Mouse (Mus musculus): Measurements from ENCODE around the gene Timm29. TPM values are rescaled to one million over a fixed set of nuclear protein-coding genes. Genes with fewer than 3 reads are reported as not detected.
A peak's percentile ranks its signal among the peaks of the same experiment; 100 is the strongest.

The Timm29 gene
- polyA plus RNA-seq, 1 experiment from 2014 or later, result 68.4 TPM

DNA sequence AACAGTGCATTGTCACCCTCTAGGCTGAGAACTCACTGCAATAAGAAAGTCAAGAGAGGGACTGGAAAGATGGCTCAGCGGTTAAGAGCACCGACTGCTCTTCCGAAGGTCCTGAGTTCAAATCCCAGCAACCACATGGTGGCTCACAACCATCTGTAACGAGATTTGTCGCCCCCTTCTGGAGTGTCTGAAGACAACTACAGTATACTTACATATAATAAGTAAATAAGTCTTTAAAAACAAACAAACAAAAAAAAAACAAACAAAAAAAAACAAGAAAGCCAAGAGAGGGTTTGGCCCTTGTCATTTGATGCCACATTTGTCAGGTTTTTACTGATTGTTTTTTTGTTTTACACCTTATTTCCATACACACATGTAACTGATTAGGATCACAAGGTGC lies 11.6 kb downstream of the Timm29 start:
- H3K9me3 ChIP-seq (replicated peaks; ENCODE audit: control insufficient read depth, low read length), result no peaks in the 10 kb centered on the region
- H3K27ac ChIP-seq (ENCODE audit: low read depth, low read length), result no peak overlapping the region
- no peak overlapping the region for H3K4me2 ChIP-seq (ENCODE audit: low read length)
- WGBS, result 79% methylated on average over 5 of the region's 5 CpGs
- H3K27me3 ChIP-seq (replicated peaks; ENCODE audit: control insufficient read depth, insufficient read depth, low read length), result no peaks in the 10 kb centered on the region
- H3K36me3 ChIP-seq (ENCODE audit: control insufficient read depth, insufficient read depth, low read length), result no peaks in the 10 kb centered on the region
- no peak overlapping the region for H3K4me3 ChIP-seq (ENCODE audit: low read depth, low read length)
- no peaks in the 10 kb centered on the region for H3K4me1 ChIP-seq (ENCODE audit: control insufficient read depth, insufficient read depth, low read length)
- DNase-seq (ENCODE audit: low spot score) (no peak), ATAC-seq (no peak)
- no peak overlapping the region for H3K9ac ChIP-seq (ENCODE audit: low read length)

DNA sequence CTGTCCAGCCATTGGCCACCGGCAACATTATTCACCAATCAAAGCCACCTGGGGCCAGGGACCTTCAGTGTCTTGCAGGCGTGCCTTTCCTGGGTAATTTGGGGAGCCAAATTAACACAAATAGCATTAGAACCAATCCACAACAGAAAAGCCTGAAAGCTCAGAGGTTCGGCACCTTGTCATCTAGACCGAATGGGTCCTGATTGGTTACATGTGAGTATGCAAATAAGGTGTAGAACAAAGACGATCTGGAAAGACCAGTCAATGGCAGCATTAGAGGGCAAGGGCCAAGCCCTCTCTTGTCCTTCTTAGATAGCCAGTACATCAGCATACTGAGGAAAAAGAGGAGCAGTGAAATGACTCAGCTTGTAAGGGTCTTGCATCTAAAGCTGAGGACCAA lies 13.3 kb downstream of the Timm29 start:
- Histone ChIP-seq H3K4me3 (ENCODE audit: low read depth, low read length) (no peak overlapping the region), H3K27me3 (replicated peaks; ENCODE audit: control insufficient read depth, insufficient read depth, low read length) (no peaks in the 10 kb centered on the region), H3K9me3 (replicated peaks; ENCODE audit: control insufficient read depth, low read length) (no peaks in the 10 kb centered on the region), H3K27ac (ENCODE audit: low read depth, low read length) (no peak overlapping the region), H3K36me3 (ENCODE audit: control insufficient read depth, insufficient read depth, low read length) (no peaks in the 10 kb centered on the region), H3K4me2 (ENCODE audit: low read length) (no peak overlapping the region), H3K4me1 (ENCODE audit: control insufficient read depth, insufficient read depth, low read length) (no peaks in the 10 kb centered on the region), H3K9ac (ENCODE audit: low read length) (no peak overlapping the region)
- ATAC-seq (no peak), DNase-seq (ENCODE audit: low spot score) (no peak)
- 68% methylated on average over 5 of the region's 5 CpGs for WGBS

DNA sequence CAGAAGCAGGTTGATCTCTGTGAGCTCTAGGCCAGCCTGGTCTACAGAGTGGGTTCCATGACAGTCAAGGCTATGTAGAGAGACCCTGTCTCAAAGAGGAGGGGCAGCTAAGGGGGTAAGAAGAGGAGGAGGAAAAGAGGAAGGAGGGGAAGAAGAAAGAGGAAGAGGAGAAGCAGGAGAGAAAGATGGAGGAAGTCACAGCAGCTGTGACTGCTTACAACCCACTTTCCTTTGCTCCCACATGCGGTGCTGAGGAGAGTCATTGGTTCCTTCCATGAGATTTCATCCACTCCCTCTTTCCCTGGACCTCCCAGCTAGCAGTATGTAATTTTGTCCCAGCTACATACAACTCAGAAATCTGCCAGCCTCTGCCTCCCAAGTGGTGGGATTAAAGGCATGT lies 14.1 kb downstream of the Timm29 start:
- Histone ChIP-seq H3K4me3 (ENCODE audit: low read depth, low read length) (no peak overlapping the region), H3K9ac (ENCODE audit: low read length) (no peak overlapping the region), H3K27me3 (replicated peaks; ENCODE audit: control insufficient read depth, insufficient read depth, low read length) (no peaks in the 10 kb centered on the region), H3K36me3 (ENCODE audit: control insufficient read depth, insufficient read depth, low read length) (no peaks in the 10 kb centered on the region), H3K4me1 (ENCODE audit: control insufficient read depth, insufficient read depth, low read length) (no peaks in the 10 kb centered on the region), H3K27ac (ENCODE audit: low read depth, low read length) (no peak overlapping the region), H3K9me3 (replicated peaks; ENCODE audit: control insufficient read depth, low read length) (no peaks in the 10 kb centered on the region), H3K4me2 (ENCODE audit: low read length) (no peak overlapping the region)
- no peak for DNase-seq (ENCODE audit: low spot score)
- ATAC-seq, result no peak
- 88% methylated on average over 1 of the region's 1 CpGs for WGBS

DNA sequence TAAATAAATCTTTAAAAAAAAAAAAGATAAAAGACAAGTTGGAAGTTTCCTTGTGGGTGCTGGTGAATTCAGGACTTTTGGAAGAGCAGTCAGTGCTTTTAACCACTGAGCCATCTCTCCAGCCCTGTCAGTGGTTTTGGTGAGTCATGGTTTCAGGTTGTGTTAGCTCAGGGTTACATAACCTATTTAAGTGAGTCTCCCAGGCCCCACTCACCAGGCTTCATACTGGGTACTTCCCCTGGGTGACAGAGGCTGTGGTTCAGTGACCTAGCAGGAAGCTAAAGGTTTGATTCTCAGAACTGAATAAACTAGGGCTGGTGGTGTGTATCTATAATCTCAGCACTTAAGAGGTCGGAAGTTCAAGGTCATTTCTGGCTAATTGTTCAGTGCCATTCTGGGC lies 17.3 kb downstream of the Timm29 start:
- no peak overlapping the region for H3K27ac ChIP-seq (ENCODE audit: low read depth, low read length)
- H3K4me3 ChIP-seq (ENCODE audit: low read depth, low read length), result no peak overlapping the region
- H3K9me3 ChIP-seq (replicated peaks; ENCODE audit: control insufficient read depth, low read length), result no peaks in the 10 kb centered on the region
- no peaks in the 10 kb centered on the region for H3K36me3 ChIP-seq (ENCODE audit: control insufficient read depth, insufficient read depth, low read length)
- no peaks in the 10 kb centered on the region for H3K4me1 ChIP-seq (ENCODE audit: control insufficient read depth, insufficient read depth, low read length)
- H3K4me2 ChIP-seq (ENCODE audit: low read length), result no peak overlapping the region
- H3K9ac ChIP-seq (ENCODE audit: low read length), result no peak overlapping the region
- no peak for ATAC-seq
- 94% methylated on average over 1 of the region's 1 CpGs for WGBS
- no peak for DNase-seq (ENCODE audit: low spot score)
- no peaks in the 10 kb centered on the region for H3K27me3 ChIP-seq (replicated peaks; ENCODE audit: control insufficient read depth, insufficient read depth, low read length)

DNA sequence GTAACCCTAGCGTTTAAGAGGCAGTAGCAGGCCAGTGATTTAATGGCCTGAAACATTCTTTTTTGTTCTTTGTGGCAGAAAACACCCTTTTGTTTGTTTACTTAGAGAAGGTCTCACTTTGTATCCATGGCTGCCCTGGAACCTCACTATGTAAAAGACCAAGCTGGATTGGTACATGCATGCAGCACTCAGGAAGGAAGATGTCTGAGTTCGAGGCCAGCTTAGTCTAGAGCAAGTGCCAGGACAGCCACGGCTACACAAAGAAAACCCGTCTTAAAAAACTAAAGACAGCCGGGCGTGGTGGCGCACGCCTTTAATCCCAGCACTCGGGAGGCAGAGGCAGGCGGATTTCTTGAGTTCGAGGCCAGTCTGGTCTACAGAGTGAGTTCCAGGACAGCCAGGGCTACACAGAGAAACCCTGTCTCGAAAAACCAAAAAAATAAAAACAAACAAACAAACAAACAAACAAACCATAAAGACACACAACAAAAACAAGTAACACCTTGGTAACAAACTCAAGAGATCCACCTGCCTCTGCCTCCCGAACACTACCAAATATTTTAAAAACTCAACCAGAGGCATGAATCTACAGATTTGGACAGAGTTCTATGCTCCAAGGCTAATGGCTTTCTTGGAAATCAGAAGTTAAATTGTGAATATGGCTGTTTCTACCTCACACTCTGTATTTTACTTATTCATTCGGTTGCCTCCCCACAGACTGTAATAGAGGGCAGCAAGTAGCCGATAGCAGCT lies 22.5 kb downstream of the Timm29 start:
- Histone ChIP-seq H3K9me3 (replicated peaks; ENCODE audit: control insufficient read depth, low read length) (no peaks in the 10 kb centered on the region), H3K36me3 (ENCODE audit: control insufficient read depth, insufficient read depth, low read length) (no peaks in the 10 kb centered on the region), H3K4me3 (ENCODE audit: low read depth, low read length) (peak overlapping the region; percentile 77), H3K27ac (ENCODE audit: low read depth, low read length) (peak overlapping the region; percentile 98), H3K9ac (ENCODE audit: low read length) (peak overlapping the region; percentile 80), H3K4me1 (ENCODE audit: control insufficient read depth, insufficient read depth, low read length) (peaks cover 12% of the 10 kb centered on the region), H3K27me3 (replicated peaks; ENCODE audit: control insufficient read depth, insufficient read depth, low read length) (no peaks in the 10 kb centered on the region), H3K4me2 (ENCODE audit: low read length) (peak overlapping the region; percentile 74)
- DNase-seq (ENCODE audit: low spot score) (no peak), ATAC-seq (no peak)
- WGBS, result 80% methylated on average over 15 of the region's 15 CpGs

DNA sequence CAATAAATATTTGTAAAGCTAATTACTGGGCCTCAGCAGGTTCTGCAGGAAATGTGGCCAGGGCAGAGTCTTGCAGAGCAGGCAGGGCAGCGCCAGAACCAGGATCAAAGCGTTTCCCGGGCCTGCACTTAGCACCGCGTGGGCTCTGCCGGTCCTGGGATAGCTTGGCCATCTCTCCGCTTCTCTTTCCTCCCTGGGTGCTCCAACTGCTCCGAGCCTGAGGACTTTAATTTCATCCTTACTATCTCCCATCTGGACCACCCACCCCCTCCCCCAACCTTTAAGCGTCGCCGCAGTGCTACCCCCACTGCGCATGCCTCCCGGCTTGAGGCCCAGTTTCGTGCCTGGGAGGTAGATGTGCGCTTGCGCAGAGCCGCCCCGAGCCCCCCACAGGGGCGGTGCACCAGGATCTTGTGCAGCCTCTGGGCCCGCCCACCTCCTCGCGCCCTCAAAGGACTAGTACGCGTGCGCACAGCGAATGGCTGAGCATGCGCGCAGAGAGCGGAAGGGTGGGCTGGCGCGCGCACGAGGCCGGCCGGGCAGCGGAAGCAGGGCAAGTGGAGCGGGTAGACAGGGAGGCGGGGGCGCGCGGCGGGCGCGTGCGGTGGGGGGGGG lies 23.2 kb downstream of the Timm29 start, which contains the start of gene Smarca4:
Gene Smarca4 (plus strand): TSS at position 553 of the 615 bp plus-strand sequence.
- ATAC-seq (peak; percentile 97), DNase-seq (ENCODE audit: low spot score) (peak; percentile 99)
- Histone ChIP-seq H3K9ac (ENCODE audit: low read length) (peak within 1 kb of the TSS; percentile 97), H3K27me3 (replicated peaks; ENCODE audit: control insufficient read depth, insufficient read depth, low read length) (no peaks in the 10 kb centered on the region), H3K4me1 (ENCODE audit: control insufficient read depth, insufficient read depth, low read length) (peaks cover 12% of the 10 kb centered on the region), H3K27ac (ENCODE audit: low read depth, low read length) (peak within 1 kb of the TSS; percentile 98), H3K4me3 (ENCODE audit: low read depth, low read length) (peak within 1 kb of the TSS; percentile 77), H3K9me3 (replicated peaks; ENCODE audit: control insufficient read depth, low read length) (no peaks in the 10 kb centered on the region), H3K4me2 (ENCODE audit: low read length) (peak within 1 kb of the TSS; percentile 74), H3K36me3 (ENCODE audit: control insufficient read depth, insufficient read depth, low read length) (no peaks in the 10 kb centered on the region)
- under 1% methylated on average over 44 of the region's 45 CpGs for WGBS

DNA sequence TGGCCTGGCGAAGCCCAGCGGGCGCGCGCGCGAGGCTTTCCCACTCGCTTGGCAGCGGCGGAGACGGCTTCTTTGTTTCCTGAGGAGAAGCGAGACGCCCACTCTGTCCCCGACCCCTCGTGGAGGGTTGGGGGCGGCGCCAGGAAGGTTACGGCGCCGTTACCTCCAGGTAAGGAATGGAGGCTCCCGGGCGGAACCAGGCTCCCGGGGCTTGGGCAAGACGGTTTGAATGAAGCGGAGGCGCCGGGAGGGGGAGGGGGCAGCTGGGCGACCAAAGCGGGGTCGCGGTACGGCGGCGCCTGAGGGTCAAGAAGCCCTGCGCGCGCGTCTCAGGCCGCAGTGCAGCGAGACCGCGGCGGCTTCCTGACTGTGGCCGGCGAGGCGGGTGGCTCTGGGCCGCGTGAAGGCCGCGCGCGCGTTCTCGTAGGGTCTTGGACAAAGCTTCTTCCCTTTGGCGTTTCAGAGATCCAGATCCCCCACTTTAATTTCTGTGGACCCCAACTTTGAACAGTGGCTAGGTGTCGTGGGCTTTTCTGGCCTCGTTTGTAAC lies 23.8 kb downstream of the Timm29 start:
- no peaks in the 10 kb centered on the region for H3K36me3 ChIP-seq (ENCODE audit: control insufficient read depth, insufficient read depth, low read length)
- H3K9me3 ChIP-seq (replicated peaks; ENCODE audit: control insufficient read depth, low read length), result no peaks in the 10 kb centered on the region
- H3K4me1 ChIP-seq (ENCODE audit: control insufficient read depth, insufficient read depth, low read length), result peaks cover 12% of the 10 kb centered on the region
- peak; percentile 80 for ATAC-seq
- H3K27me3 ChIP-seq (replicated peaks; ENCODE audit: control insufficient read depth, insufficient read depth, low read length), result no peaks in the 10 kb centered on the region
- peak; percentile 87 for DNase-seq (ENCODE audit: low spot score)
- peak overlapping the region; percentile 77 for H3K4me3 ChIP-seq (ENCODE audit: low read depth, low read length)
- peak overlapping the region; percentile 98 for H3K27ac ChIP-seq (ENCODE audit: low read depth, low read length)
- peak overlapping the region; percentile 97 for H3K9ac ChIP-seq (ENCODE audit: low read length)
- peak overlapping the region; percentile 69 for H3K4me2 ChIP-seq (ENCODE audit: low read length)
- WGBS, result 1% methylated on average over 56 of the region's 57 CpGs

DNA sequence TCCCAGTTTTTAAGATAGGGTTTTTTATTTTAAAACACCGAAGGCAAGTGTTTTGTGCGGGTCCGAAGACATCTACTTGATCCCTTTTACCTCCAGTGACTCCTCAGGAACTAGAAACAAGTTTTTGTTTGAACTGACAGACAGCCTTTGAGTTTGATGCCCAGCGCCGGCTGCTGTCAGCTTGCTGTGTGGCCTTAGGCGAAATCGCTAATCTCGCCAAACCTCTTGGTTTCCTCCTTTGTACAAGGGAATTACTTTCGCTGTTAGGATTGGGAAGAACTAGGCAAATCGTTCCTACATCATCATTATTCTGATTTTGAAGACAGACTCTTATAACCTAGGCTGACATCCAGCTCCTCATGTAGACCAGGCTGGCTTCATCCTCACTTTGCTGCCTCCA lies 24.5 kb downstream of the Timm29 start:
- H3K27ac ChIP-seq (ENCODE audit: low read depth, low read length), result peak overlapping the region; percentile 98
- WGBS, result 1% methylated on average over 10 of the region's 10 CpGs
- ATAC-seq (no peak), DNase-seq (ENCODE audit: low spot score) (peak; percentile 53)
- peak overlapping the region; percentile 77 for H3K4me3 ChIP-seq (ENCODE audit: low read depth, low read length)
- H3K36me3 ChIP-seq (ENCODE audit: control insufficient read depth, insufficient read depth, low read length), result no peaks in the 10 kb centered on the region
- peak overlapping the region; percentile 97 for H3K9ac ChIP-seq (ENCODE audit: low read length)
- no peaks in the 10 kb centered on the region for H3K27me3 ChIP-seq (replicated peaks; ENCODE audit: control insufficient read depth, insufficient read depth, low read length)
- peaks cover 12% of the 10 kb centered on the region for H3K4me1 ChIP-seq (ENCODE audit: control insufficient read depth, insufficient read depth, low read length)
- no peaks in the 10 kb centered on the region for H3K9me3 ChIP-seq (replicated peaks; ENCODE audit: control insufficient read depth, low read length)
- H3K4me2 ChIP-seq (ENCODE audit: low read length), result peak overlapping the region; percentile 69

DNA sequence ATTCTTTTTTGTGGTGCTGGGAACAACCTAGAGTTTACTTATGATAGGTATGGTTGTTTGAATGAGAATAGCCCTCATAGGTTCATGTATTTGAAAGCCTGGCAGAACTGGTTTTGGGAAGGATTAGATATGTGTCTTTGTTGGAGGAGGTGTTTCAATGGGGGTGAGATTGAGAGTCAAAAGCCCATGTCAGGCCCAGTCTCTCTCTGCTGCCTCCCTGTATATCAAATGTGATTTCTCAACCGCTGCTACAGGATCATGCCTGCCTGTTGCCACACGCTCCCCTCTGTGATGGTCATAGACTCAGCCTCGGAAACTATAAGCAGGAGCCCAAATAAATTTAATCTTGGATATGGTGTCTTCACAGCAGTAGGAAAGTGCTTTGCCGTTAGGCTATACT lies 27.7 kb downstream of the Timm29 start:
- ATAC-seq (no peak), DNase-seq (ENCODE audit: low spot score) (no peak)
- no peak overlapping the region for H3K4me2 ChIP-seq (ENCODE audit: low read length)
- H3K27ac ChIP-seq (ENCODE audit: low read depth, low read length), result no peak overlapping the region
- H3K27me3 ChIP-seq (replicated peaks; ENCODE audit: control insufficient read depth, insufficient read depth, low read length), result no peaks in the 10 kb centered on the region
- H3K36me3 ChIP-seq (ENCODE audit: control insufficient read depth, insufficient read depth, low read length), result no peaks in the 10 kb centered on the region
- 86% methylated on average over 4 of the region's 4 CpGs for WGBS
- H3K9ac ChIP-seq (ENCODE audit: low read length), result no peak overlapping the region; the same call in 1 of the 2 replicates
- peaks cover 10% of the 10 kb centered on the region for H3K4me1 ChIP-seq (ENCODE audit: control insufficient read depth, insufficient read depth, low read length)
- H3K4me3 ChIP-seq (ENCODE audit: low read depth, low read length), result no peak overlapping the region
- H3K9me3 ChIP-seq (replicated peaks; ENCODE audit: control insufficient read depth, low read length), result no peaks in the 10 kb centered on the region

Data from forebrain, embryonic 14.5 days (tissue).